8 mouse cellular contexts compared by ENCODE assay signal in the genomic region with DNA sequence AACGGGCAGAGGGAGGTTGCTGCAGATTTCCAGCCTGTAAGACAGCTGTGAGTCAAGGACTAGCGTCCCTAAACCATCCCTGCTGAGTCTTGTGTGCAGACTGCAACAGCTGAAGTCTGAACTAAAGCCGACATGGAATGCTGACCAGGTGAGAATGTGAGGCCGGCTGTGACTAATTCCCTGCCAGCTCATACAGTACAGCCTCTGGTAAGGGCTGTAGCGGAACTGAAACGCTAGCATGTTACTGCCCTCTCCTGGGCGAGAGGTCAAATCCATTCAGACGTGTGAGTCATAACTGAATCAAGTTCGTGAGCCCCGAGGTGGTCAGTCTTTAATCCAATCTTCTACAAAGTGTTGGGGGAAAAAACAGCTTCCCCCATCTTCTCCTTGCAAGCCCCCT. TPM values are rescaled to one million over a fixed set of nuclear protein-coding genes. Genes with fewer than 3 reads are reported as not detected.
DNase-seq lines count a peak whose midpoint lies in the region; ATAC-seq and TF ChIP-seq lines count a peak whose summit lies in the region.

No protein-coding gene starts in this region.

- no peaks in the 10 kb centered on the region for H3K9me3 ChIP-seq in intestine, postnatal 0 days (ENCODE audit: control insufficient read depth)
- no peaks in the 10 kb centered on the region for H3K9me3 ChIP-seq in lung, postnatal 0 days (ENCODE audit: low read length)
- no peaks in the 10 kb centered on the region for H3K9me3 ChIP-seq in stomach, embryonic 15.5 days

- 0 out of 2 replicates have a peak, but pooled peaks have one; percentile 41 for ATAC-seq in intestine, postnatal 0 days
- ATAC-seq in lung, postnatal 0 days, result peak; percentile 77
- ATAC-seq in stomach, embryonic 15.5 days (ENCODE audit: insufficient read depth, low FRiP score, low read depth), result peak; percentile 70; the same call in 1 of the 2 replicates

- TF ChIP-seq EP300 in lung, postnatal 0 days (IDR thresholded peaks at IDR 0.05), result no peak

- peak; percentile 67 for TF ChIP-seq CTCF in intestine, postnatal 0 days (IDR thresholded peaks at IDR 0.05; ENCODE audit: low read depth)
- peak; percentile 67 for TF ChIP-seq CTCF in lung, postnatal 0 days (IDR thresholded peaks at IDR 0.05)

- H3K27ac ChIP-seq in intestine, postnatal 0 days (ENCODE audit: low read depth, low read length), result no peak overlapping the region
- no peak overlapping the region for H3K27ac ChIP-seq in lung, postnatal 0 days (ENCODE audit: low read length)
- no peak overlapping the region for H3K27ac ChIP-seq in stomach, embryonic 15.5 days

- peak; percentile 70 for DNase-seq in 3T3-L1 (ENCODE audit: low read depth, low spot score)
- DNase-seq in ZHBTc4 (ENCODE audit: low read depth, low spot score), result peak; percentile 27
- DNase-seq in embryo, embryonic 11.5 days (ENCODE audit: low read depth, low spot score), result peak; percentile 9
- DNase-seq in lung, postnatal 0 days (ENCODE audit: low spot score), result peak; percentile 77
- DNase-seq in right cerebral cortex, postnatal 25 days, result no peak
- DNase-seq in T-cell, adult 2 months (ENCODE audit: low spot score), result no peak

- H3K4me1 ChIP-seq in intestine, postnatal 0 days (replicated peaks; ENCODE audit: control insufficient read depth, insufficient read depth, low read length), result no peaks in the 10 kb centered on the region
- no peaks in the 10 kb centered on the region for H3K4me1 ChIP-seq in lung, postnatal 0 days (ENCODE audit: insufficient read depth, low read depth, low read length)
- H3K4me1 ChIP-seq in stomach, embryonic 15.5 days, result no peaks in the 10 kb centered on the region

- H3K4me3 ChIP-seq in intestine, postnatal 0 days (ENCODE audit: low read depth, low read length), result no peak overlapping the region
- H3K4me3 ChIP-seq in lung, postnatal 0 days (ENCODE audit: low read depth, low read length), result no peak overlapping the region
- H3K4me3 ChIP-seq in stomach, embryonic 15.5 days (replicated peaks), result no peak overlapping the region

- H3K36me3 ChIP-seq in intestine, postnatal 0 days (ENCODE audit: control insufficient read depth, insufficient read depth), result no peaks in the 10 kb centered on the region
- no peaks in the 10 kb centered on the region for H3K36me3 ChIP-seq in lung, postnatal 0 days (ENCODE audit: insufficient read depth, low read length)
- no peaks in the 10 kb centered on the region for H3K36me3 ChIP-seq in stomach, embryonic 15.5 days

- no peak overlapping the region for H3K4me2 ChIP-seq in intestine, postnatal 0 days (replicated peaks; ENCODE audit: low read depth)
- no peak overlapping the region for H3K4me2 ChIP-seq in lung, postnatal 0 days (replicated peaks; ENCODE audit: low read depth, low read length)
- no peak overlapping the region for H3K4me2 ChIP-seq in stomach, embryonic 15.5 days

- no peak overlapping the region for H3K9ac ChIP-seq in intestine, postnatal 0 days (ENCODE audit: low read depth, low read length)
- no peak overlapping the region for H3K9ac ChIP-seq in lung, postnatal 0 days (replicated peaks; ENCODE audit: low read depth)
- H3K9ac ChIP-seq in stomach, embryonic 15.5 days, result no peak overlapping the region

- WGBS in intestine, postnatal 0 days, result 24% methylated on average over 10 of the region's 10 CpGs
- WGBS in lung, postnatal 0 days, result 18% methylated on average over 10 of the region's 10 CpGs
- WGBS in stomach, embryonic 15.5 days, result 23% methylated on average over 10 of the region's 10 CpGs

- no peaks in the 10 kb centered on the region for H3K27me3 ChIP-seq in intestine, postnatal 0 days (replicated peaks; ENCODE audit: control insufficient read depth, insufficient read depth, low read length)
- H3K27me3 ChIP-seq in lung, postnatal 0 days (replicated peaks; ENCODE audit: insufficient read depth, low read length), result no peaks in the 10 kb centered on the region
- no peaks in the 10 kb centered on the region for H3K27me3 ChIP-seq in stomach, embryonic 15.5 days (replicated peaks)

RNA-seq across cellular contexts. Expression of gene Grin2b, which starts 42.9 kb away (rescaled TPM):
- not detected in 2 replicates for polyA plus RNA-seq in intestine, postnatal 0 days (2015; fragmentation: Nextera tagmentation; extraction: Ambion mirVana)
- polyA plus RNA-seq in lung, postnatal 0 days (2015; fragmentation: Nextera tagmentation; extraction: Ambion mirVana), result 0.50 and 0.60 TPM in 2 replicates
- polyA plus RNA-seq in stomach, embryonic 15.5 days (2015; fragmentation: Nextera tagmentation; extraction: Ambion mirVana), result 0.83 and 0.84 TPM in 2 replicates

Comparison
In these comparisons a context has a peak if more than half of its experiments do, and no peak if none do; other contexts are left out.
1. DNase-seq: peak in 3T3-L1 (single experiment), ZHBTc4 (single experiment), embryo, embryonic 11.5 days (single experiment) and lung, postnatal 0 days (single experiment); none in right cerebral cortex, postnatal 25 days (single experiment) and T-cell, adult 2 months (single experiment).
2. Peak in every context shown above with its lines, with median percentiles within 50 percentile points of each other: ATAC-seq.